Mouse (Mus musculus) urinary bladder, postnatal 4 days (tissue): Measurements from ENCODE around the gene Kcnip3.
A peak's percentile ranks its signal among the peaks of the same experiment; 100 is the strongest.

Experiments used
- DNase-seq, 2 experiments: peaks; one replicate each; pipeline ENCODE4 v3.0.0; 2021 to 2022; ENCODE audit warnings: low spot score in 2 of 2

Kcnip3 gene

DNA sequence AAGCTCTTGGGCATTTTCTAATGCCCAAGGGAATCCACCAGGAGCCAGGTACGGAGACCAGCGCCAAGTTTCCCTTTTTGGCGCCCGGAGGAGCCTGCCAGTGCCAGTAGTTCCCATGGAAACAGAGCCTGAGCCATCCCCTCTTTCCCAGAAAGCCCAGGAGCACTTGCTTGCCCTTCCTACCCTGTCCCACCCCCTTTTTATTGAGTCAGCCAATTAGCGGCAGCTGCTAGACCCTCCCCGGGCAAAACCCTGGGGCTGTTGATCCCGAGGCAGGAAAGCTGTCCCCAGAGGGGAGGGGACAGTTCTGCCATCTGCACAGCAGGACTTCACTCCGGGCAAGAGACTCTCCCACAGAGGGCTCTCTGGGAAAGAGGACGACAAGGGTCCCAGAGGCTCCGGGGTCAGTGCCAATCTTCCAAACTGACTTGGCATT lies at the start of gene Kcnip3:
Gene Kcnip3 (minus strand): TSS at position 89 of the 436 bp plus-strand sequence.
- DNase-seq = no peak

DNA sequence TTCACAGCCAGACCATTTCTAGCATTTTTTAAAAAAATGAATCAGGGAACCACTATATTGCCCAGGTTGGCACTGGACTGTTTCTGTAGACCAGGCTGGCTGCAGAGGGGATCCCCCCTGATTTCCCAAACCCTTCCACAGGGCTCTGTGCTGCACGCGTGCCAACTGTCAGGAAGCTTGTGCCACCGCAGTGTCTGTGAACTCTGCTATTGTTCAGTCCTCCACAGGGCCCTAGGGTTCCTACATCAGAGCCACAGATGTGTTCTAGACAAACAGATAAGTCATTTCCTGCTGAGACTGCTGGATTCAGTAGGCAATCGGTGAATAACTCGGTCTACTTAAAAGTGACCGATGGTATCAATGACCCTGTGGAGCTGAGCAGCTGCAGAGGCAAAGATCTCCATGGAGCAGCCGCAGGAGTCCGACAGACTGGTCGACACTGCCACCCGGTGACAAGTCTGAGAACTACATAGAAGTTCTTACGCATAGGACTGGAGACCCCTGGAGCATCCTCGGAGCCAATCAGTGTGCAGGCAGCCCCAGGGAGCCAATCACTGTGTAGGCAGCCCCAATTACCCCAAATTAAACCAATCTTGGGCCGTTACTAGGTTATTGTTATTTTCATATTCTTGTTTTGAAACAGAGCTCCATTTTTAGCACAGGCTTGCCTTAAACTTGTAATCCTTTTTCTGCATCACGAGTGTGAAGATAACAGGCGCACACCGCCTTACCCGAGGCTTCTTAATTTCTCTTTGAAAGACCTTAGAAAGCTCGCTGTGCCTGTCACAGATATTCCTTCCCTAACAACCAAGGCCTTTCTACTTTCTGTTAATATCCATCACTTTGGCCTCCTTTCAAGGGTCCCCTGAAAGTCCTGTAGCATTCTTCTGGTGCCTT lies 37.4 kb upstream of the Kcnip3 start:
- peak; percentile 75 to 85 for DNase-seq

DNA sequence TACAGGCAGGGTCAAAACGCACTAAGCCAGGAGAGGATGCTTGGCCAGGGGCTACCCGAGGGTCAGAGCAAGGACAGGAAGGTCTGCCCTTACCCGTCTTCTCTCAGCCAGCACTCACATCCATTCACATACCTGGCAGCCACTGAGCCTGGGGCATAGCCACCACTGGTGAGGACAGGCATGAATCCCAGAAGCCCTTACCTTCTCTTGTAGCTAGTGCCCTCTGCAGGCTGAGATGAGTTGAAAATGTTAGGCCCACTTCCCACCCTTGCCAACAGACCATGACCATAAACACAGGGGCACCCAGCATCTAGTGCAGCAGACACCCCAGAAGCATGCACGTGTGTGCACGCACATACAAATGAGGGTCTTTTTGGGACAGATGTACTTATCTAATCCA lies 29.2 kb upstream of the Kcnip3 start:
- DNase-seq = no peak

DNA sequence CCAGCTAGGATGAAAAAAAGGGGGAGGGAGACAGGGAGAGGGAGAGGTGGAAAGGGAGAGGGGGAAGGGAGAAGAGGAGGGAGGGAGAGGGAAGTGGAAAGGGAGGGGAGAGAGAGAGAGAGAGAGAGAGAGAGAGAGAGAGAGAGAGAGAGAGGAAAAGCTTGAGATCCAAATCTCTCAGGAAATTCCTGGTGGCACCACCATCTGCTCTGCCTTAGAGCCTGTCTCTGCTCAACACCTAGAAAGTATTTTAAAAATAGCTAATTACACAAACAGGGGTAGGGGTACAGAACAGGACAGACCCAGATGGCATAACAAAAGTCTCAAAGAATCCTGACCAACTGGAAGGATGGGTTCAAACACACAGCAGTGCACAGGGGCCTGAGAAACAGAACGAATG lies 28.6 kb upstream of the Kcnip3 start:
- DNase-seq = no peak

DNA sequence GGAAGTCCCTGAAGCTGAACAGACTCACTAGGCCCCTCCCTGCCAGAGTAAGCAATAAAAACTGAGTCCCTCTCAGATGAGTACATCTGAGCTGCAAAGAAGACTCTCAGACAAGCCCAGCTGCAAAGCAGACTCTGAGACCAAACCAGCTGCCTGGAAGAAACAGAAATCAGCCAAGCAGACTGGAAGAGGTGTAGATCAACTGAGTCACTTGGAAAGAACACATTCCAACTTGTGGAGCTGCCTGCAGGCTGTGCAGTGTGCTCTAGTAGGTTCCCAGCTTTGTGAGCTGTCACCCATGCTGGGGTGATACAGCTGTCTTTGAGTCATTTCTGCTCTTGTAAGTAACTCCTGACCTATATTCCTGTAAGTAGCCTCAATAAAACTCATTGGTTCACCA lies 27.8 kb upstream of the Kcnip3 start:
- no peak for DNase-seq

DNA sequence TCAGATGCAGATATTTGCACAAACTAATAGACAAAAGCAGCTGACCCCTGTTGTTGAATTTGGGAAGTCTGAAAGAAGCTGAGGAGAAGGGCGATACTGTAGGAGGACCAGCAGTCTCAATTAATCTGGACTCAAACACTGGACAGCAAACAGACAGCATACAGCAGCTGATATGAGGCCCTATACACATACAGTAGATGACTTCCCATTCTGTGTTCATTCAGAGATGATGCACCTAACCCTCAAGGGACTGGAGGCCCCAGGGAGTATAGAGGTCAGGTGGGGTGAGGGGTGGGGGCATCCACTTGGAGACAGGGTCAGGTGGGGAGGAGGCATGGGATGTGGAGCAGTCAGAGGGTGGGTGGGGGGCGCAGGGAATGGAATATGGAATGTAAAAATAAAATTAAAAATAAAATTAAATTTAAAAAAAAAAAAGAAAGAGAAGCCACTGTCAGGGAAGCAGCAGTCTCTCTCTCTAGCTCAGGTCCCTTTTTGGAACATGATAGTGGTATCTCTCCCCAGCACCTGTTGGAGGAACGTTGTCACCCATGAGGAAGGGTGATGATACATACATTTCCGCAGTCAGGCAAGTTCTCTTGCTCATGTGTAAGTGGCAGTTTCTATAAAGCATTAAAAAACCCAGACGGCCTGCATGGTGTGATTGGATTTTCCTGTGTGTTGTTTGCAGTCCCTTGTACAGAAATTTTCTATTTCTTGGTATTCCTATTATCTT lies 26.6 kb upstream of the Kcnip3 start:
- DNase-seq = no peak

DNA sequence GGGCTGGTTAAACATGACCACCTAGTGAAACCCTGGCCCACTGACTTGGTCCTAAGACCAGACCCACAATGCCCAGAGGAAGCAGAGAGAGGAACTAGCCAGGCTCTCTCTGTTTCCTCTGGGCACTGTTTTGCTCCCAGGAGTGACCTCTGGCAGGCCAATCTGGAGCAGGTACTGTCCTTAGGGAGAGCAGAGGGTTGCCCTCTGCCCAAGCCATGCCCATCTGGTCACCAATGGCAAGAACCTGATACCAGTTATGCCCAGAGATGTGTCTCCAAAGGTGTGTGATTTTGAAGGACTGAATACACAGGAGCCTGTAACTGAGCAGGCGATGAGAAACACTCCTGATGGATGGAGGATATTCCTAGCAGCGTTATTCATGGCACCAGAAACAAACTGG lies 19.8 kb upstream of the Kcnip3 start:
- no peak for DNase-seq

DNA sequence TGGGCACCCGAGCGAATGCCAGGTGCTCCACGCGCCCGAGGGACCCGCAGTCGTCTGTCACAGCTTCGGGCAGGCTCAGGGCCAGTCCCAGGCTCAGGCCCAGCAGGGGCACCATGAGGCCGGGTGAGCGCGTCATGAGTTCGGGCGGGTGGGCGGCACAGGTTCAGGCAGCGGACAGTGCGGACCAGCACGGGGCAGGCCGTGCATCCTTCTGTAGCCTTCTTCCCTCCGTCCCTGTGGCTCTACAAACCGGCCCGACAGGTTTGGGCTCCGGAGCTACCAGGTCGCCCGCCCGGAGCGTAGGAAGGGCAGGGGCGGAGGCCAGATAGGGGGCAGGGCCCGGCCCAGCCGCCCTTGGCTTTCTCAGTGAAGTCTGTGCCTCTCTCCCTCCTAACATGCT lies 19.3 kb upstream of the Kcnip3 start, which contains the start of gene Prom2:
Gene Prom2 (minus strand): TSS at position 283 of the 400 bp plus-strand sequence.
- peak in 1 of 2 experiments; percentile 57 for DNase-seq

DNA sequence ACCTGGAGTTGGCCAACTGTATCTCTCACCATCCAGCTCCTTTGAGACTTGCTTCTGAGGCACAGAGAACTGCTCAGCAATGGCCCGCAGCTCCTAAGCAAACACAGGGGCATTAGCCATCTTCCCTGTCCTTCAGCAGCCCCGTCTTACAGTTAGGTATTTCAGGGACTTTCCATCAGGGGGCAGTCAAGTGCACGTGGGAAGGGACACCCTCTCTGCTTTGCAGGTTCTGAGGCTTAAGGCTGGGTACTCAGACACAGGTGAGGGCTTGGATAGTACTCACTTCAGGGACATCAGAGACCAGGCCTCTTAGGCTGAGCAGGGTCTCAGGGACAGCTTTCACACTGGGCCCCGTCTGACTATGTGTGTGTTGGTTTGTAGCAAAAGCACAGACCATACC lies 17.6 kb upstream of the Kcnip3 start:
- no peak for DNase-seq

DNA sequence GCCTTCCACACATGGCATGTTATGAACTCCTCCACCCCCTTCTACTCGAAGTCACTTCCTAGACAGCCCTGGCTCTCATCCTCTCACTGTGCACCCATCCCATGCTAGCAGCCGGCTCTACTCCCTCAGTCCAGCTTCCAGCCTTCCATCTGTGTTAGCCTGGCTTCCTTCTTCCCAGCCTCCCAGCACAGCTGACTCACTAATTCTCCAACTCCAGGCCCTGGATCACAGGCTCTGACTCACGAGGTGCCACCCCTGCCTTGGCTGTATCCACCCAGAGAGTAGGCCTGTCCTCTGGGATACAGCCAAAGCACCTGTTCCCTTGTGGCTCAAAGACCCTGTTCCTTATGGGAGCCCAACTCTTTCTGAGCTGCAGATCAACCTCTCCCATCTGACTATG lies 15.7 kb upstream of the Kcnip3 start:
- no peak for DNase-seq

DNA sequence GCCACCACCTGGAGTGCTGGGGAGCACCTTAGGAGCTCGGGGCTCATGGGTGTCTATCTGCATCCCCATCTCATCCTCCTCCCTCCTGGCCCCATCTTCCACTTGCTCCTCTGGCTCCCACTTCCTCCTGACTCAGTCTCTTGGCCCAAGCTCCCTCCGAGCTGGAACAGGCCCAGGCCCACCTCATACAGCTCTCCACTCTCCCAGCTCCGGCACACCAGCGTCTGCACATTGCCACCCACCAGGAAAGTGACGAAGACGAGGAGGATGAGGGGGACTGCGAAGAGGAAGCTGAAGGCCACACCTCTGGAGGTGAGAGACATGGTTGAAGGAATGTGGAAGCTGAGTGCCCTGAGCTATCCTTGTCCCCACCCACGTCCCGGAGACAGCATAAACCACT lies 13.5 kb upstream of the Kcnip3 start:
- DNase-seq = no peak

DNA sequence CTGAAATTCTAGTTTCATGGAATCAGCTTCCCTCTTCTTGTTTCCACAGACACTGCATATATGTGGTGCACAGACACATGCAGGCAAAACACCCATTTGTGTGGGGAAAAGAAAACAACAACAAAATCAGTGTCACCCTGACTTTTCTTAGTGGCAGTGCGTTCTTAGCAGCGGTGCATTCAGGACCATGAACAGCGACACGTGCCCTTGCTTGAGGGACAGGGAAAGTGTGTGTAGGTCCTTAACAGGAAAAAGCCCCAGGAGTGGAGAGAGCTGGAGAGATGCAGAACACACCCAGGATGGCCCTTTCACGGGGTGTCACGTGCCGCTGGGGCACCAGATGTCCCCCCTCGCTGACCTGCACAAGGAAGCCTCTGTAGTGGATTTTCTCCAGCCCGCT lies 10.5 kb upstream of the Kcnip3 start:
- DNase-seq = no peak

DNA sequence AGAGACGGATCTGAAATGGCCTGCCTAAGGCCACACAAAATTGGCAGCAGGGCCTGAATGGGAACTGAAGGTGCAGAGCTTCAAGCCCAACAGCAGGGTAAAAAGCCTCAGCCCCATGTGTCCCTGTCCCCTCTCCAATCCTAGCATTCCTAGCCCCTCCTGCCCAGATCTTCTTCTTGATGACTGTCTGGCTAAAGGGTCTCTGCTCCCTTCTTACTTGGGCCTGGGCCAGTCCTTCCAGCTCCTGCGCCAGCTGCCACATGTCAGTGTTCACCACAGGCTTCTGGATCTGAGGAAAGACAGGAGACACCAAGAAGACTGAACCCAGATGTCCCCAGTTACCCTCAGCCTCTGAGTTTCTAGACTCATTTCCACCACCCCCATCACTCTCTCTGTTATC lies 9.7 kb upstream of the Kcnip3 start:
- DNase-seq = no peak

DNA sequence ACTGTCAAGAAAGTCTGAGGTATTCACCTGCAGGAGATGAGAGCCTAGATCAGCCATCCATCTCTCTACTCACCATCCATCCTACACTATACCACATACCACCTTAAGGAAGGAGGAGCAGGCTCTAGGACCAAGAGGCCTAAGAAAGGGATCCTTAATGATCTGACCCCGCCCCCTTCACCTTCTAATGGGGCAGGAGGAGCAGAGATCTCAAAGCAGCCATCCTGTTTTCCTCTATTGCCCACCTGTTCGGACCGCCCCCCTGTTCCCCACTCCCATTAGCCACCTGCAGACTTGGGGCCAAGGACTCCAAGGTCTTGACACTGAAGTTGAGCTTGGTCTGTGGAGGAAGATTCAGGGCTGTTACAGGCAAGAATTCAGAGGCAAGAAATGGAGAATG lies 8.5 kb upstream of the Kcnip3 start:
- DNase-seq = no peak

DNA sequence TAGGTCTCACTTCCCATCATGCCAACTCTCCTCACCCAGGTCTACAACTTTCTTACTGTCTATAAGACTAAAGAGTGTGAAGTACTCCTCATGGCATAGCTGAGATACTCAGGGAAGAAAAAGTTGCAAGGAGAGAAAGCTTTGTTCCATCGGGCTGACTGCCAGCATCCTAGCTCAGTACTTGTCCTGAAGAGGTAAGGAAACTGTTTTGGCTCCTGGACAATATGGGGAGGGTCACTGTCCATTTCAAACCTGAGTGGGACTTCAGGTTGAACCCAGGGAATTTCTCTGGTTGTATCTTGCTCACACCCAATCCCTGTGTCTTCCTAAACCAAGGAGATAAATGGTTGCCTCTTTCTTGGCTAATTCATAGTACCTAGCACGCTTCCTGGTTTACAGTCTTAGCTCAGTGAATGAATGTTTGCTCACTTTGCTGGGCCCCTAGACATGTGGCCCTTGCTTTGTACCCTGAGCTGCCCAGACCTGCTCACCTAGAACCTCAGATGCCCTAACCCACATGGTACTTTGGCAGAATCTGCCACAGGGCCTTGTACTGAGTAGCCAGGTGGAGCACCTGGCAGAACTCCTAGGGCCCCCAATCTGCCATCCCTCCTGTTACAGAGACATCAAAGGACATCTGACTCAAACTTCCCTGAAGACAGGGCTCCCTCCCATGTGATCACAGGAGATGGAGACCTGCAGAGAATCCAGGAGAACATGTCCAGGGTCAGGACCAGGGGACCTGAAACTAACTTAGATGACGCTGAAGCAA lies 3.3 kb upstream of the Kcnip3 start:
- no peak for DNase-seq

DNA sequence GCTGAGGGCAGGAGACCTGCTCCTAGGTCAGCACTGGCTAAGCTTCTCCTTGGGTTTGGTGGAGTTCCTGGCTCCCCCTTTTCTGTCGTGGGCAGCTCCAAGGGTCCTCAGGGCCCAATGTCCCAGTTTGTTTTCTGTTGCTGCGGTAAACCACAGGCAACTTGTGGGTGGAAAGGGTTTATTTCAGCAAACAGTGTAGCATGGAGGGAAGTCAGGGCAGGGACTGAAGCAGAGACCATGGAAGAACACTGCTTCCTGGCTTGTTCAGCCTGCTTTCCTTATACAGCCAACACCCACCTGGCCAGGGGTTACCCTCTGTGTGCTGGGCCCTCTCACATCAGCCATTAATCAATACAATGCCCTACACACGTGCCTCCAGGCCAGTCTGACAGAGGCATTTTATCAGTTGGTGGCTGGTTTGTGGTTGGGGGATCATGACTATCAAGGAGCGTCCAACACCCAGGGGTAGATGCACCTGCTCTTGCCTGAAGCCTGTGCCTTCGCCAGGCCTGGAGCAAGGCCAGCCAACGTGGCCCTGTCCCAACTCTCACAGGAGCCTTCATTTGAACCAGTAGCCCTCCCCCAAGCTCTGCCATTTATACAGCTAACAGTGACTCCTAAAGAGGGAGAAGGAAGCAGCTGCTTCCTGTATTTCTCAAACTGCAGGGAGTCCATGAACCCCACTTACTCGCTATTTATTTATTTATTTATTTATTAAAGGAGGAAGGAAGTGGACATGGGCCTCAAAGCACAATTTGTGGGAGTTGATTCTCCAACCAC lies 2.2 kb upstream of the Kcnip3 start:
- DNase-seq = no peak

DNA sequence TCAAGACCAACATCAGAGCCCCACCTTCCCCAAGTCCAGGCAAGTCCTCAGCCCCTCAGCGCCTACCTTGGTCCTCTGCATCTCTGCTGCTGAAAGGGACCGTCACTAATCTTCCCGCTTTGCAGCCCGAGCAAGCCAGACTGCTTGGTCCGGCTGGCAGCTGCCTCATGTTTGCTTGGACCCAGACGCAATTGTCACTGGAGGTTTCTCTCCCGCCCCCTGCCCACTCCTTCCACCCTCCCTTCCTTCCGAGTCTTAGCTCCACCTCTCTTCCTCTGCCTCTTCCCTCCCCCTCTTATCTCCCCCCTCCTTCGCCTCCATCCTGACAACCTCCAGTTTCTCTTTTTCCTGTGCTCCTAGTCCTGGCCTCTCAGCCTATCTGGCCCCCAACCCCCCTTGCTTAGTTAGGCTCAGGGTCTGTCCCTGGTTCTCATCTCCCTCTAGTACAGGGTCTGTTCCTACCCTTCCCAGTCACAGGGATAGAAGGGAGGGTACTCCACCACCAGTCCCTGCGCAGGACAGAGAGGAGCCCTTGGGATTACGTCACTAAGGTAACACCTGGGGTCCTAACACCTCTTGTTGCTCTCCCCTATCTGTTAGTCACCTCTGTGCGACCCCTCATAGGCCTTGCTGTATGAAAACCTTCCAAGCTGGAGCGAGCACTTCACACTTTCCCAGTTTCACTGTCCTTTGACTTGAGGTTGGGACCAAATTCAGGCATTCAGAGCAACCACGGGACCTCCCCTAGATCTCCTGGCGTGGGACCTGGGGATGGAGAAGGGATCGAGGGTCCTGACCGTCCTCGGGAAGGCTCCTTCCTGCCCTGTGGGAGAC lies 505 bp downstream of the Kcnip3 start:
- no peak for DNase-seq

DNA sequence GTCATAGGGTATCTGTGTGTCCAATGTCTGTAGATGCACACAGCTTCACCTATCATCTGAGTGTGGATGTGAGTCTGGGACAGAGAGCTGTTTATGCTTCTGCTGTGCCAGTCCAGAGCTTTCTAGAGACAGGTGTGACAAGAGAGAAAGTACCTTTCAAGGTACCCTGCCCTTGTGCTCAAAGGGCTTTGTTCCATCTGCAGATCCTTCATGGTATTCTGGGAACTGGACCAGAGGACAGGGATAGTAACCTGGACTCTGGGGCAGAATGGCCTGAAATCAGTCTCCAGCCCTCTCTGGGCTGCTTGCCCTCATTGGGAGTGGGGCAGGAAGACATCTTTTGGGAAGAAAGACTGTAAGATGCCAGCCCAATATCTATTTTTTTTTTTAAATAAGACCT lies 1.8 kb downstream of the Kcnip3 start:
- DNase-seq = no peak

DNA sequence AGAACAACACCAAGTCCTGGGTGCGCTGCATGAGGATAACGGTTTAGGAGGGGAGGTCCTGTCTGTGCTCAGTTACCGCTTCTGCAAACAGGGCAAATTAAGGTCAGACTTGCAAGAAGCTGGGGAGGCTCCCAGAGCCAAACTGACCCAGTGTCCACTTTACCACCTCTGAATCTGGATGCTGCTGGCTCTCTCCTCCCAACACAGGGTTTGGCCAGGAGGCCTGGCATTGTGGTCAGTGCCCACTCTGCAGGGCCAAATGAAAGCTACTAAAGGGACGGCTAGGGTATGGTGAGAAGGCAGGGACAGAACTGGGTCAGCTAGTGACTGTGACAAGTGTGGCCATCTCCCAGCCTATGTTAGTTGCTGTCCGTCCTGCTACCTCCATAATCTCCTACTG lies 2.6 kb downstream of the Kcnip3 start:
- no peak for DNase-seq

DNA sequence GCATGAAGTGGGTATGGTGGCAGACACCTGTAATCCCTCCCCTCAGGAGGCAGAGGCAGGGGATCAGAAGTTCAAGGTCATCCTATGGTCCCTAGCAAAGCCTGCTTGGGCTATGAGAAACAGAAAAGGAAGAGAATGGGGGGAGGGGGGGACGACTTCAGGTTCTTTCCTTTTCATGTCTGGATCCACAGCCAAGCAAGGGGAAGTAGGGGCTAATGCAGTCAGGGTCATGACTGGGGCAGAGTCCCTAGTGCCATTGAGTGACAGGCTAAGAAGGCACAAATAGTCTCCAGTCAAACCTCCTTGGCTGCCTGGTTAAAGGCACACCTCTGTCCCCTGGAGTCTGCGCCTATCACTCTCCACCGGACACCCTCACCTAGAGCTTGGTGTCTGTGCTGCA lies 3.1 kb downstream of the Kcnip3 start:
- no peak for DNase-seq

DNA sequence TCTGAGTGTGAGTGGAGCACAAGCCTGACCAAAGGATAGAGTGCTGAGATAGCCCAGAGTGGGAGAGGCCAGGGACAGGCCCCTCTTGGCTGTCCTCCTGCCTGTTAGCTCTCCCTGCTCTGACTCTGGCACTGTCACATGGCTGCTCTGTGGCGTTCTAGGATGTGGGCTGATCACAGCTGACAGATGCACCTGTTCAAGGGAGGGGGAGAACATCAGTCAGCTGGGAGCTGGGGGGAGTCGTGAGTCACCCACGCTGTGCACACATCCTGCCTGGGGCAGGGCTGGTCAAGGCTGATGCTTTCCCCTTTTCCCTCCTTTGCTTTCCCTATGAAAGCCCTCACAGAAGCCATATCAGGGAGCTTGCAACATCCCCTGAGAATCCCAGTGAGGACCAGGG lies 3.6 kb downstream of the Kcnip3 start:
- DNase-seq = no peak
